ENCODE assay signal across 13 mouse cellular contexts in the genomic region with DNA sequence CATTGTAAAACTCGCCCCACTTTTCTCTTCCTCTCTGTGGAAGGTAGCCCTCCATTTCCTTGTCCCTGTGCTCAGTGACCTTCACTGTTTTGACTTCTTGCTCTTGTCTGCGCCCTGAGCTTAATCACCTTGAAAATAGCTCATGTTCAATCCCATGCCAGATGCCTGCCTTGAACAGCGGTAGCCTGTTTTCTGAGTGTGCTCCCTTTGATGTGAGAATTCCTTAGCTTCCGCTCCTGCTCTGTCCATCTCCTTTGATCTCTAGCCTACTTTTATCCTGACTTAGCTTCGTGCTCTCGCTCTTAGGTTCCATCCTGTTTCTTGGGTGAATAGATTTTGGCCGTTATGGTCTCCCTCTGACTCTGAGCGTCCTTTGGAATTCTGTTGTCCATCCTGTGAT. TPM values are rescaled to one million over a fixed set of nuclear protein-coding genes. Genes with fewer than 3 reads are reported as not detected.
"Had no signal": no experiment of that assay in that cellular context is flagged by ENCODE, and none has a peak within 500 bp of the region (broad histone marks: within the 10 kb centered on the region; RNA-seq: fewer than 3 reads in every experiment).

No protein-coding gene starts in this region.

- DNase-seq: gastrocnemius, postnatal 14 days; gastrocnemius, postnatal 36 days; heart, adult 18-20 months; heart, postnatal 10 days; heart, postnatal 36 days; kidney, adult 11 months; kidney, adult 2 months; kidney, adult 9 months; kidney, postnatal 25 days; kidney, postnatal 4 days; liver; liver, embryonic 13.5 days had no signal

RNA-seq across cellular contexts. Expression of a gene that starts 31.1 kb away (rescaled TPM):
- total RNA-seq: heart, adult 18-20 months; hematopoietic stem cell, adult 5-6 weeks had no signal
